Mouse (Mus musculus): ENCODE data around the gene Usp54. TPM values are rescaled to one million over a fixed set of nuclear protein-coding genes. Genes with fewer than 3 reads are reported as not detected.

Gene Usp54
- total RNA-seq (2012; rRNA removed) (5.3 TPM in 2 replicates), total RNA-seq (2014; rRNA removed) (4.5 and 5.4 TPM in 2 replicates), polyA plus RNA-seq (2012; ENCODE audit: insufficient read length, low read depth) (9.1 and 11.7 TPM in 2 replicates)

DNA sequence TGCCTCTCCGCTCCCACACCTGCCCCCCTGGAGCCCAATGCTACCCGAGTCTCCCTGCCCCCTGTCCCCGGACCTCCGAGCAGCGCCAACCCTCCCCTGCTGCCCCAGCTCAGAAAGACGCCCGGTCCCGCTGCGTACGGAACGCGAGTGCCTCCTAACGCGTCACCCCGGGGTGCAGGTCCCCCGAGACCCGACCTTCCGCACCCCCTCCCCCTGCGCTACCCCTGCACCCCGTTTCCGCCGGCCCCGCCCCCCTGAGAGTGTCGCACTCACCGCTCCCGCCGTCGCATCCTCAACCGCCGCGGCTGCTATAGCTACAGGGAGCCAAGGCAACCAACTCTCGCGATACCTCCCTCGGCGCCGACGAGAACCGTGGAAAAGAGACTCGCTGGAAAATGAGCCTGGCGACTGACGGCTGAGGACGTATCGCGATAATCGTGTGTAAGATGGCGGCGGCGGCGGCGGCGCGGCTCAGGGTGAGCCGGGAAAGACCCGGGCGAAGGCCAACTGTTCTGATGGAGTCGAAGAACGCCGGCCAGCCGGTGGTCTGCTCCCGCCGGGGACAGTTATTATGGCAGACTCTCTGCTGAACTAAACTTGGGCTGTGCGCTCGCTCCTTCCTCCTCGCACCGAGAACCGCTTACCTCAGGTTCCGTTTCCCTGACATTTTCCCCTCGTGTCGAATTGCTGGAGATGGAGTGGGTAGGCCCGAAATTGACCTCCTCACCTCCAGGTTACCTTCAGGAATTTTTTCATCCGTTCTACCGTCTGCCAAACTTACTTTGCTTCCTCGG is at the start of gene Usp54:
Usp54 (minus strand) TSS at position 420 of the 794 bp plus-strand sequence.
- in situ Hi-C loops (cut with MboI; ENCODE audit: low pct_ligation_motif_present, low pct_unique_long_range_greater_than_20kb, low sequenced_read_pairs): no loop called here
- Histone ChIP-seq H3K36me3 (replicated peaks in 1 of 2; ENCODE audit: control insufficient read depth in 1 of 2, insufficient read depth in 1 of 2, low read length in 1 of 2) (peaks cover 0 to 5% of the 10 kb centered on the region in 2 experiments), H3K4me1 (ENCODE audit: control insufficient read depth in 1 of 2, insufficient read depth in 2 of 2) (peaks cover 0 to 19% of the 10 kb centered on the region in 2 experiments; a peak in 2 of 4 replicates), H3K9me3 (replicated peaks; ENCODE audit: low read length) (no peaks in the 10 kb centered on the region), H3K4me2 (ENCODE audit: insufficient read depth, low read depth, poor library complexity, severe bottlenecking) (peak within 1 kb of the TSS; percentile 90), H3K4me3 (replicated peaks in 1 of 3; ENCODE audit: low read depth in 2 of 3, low read length in 2 of 3, poor library complexity in 1 of 3) (peak within 1 kb of the TSS; percentile 80 to 92 (median 88)), H3K9ac (ENCODE audit: insufficient read depth, low read depth) (peak within 1 kb of the TSS; percentile 93), H3K79me2 (replicated peaks; ENCODE audit: control insufficient read depth, extremely low read depth, insufficient read depth, poor library complexity, severe bottlenecking) (peaks cover 3% of the 10 kb centered on the region), H3K27me3 (replicated peaks) (no peaks in the 10 kb centered on the region), H3K27ac (ENCODE audit: insufficient read depth, low read depth) (peak within 1 kb of the TSS; percentile 72)
- TF ChIP-seq MAZ (IDR thresholded peaks at IDR 0.05; ENCODE audit: low read depth, low read length) (0 out of 2 replicates have a peak, but pooled peaks have one; percentile 78), MYC (IDR thresholded peaks at IDR 0.05; ENCODE audit: low read depth, low read length) (peak; percentile 52; the same call in 1 of the 2 replicates), ZMIZ1 (IDR thresholded peaks at IDR 0.05; ENCODE audit: low read depth, low read length) (0 out of 2 replicates have a peak, but pooled peaks have one; percentile 74), TCF12 (IDR thresholded peaks at IDR 0.05; ENCODE audit: low read depth, low read length) (peak; percentile 87), ETS1 (conservative IDR thresholded peaks at IDR 0.05; ENCODE audit: low read depth, low read length) (no peak), NRF1 (IDR thresholded peaks at IDR 0.05; ENCODE audit: low read depth, low read length) (peak; percentile 19; the same call in 1 of the 2 replicates), MEF2A (IDR thresholded peaks at IDR 0.05; ENCODE audit: borderline replicate concordance, low read depth, low read length) (no peak), NELFE (IDR thresholded peaks at IDR 0.05; ENCODE audit: low read depth, low read length) (peak; percentile 73), CHD2 (IDR thresholded peaks at IDR 0.05; ENCODE audit: low read length) (peak; percentile 99), POLR2A (IDR thresholded peaks at IDR 0.05; ENCODE audit: low read depth, low read length) (peak; percentile 91), JUND (conservative IDR thresholded peaks at IDR 0.05; ENCODE audit: low read depth, low read length) (no peak), MAX (IDR thresholded peaks at IDR 0.05; ENCODE audit: low read length) (peak; percentile 72), MAFK (IDR thresholded peaks at IDR 0.05; ENCODE audit: insufficient replicate concordance, low read length) (no peak), CTCF (conservative IDR thresholded peaks at IDR 0.05 in 1 of 2, IDR thresholded peaks at IDR 0.05 in 1 of 2; ENCODE audit: low read depth in 2 of 2, low read length in 2 of 2) (no peak), ZNF384 (IDR thresholded peaks at IDR 0.05; ENCODE audit: low read depth, low read length) (no peak), ELF1 (IDR thresholded peaks at IDR 0.05; ENCODE audit: low read depth, low read length) (peak; percentile 62; the same call in 1 of the 2 replicates), JUN (IDR thresholded peaks at IDR 0.05; ENCODE audit: insufficient read depth, low read depth, low read length) (no peak), EP300 (IDR thresholded peaks at IDR 0.05; ENCODE audit: low read length) (no peak), ZC3H11A (IDR thresholded peaks at IDR 0.05; ENCODE audit: low read depth, low read length) (no peak), SIN3A (IDR thresholded peaks at IDR 0.05; ENCODE audit: low read length) (peak; percentile 63; the same call in 1 of the 2 replicates), RAD21 (IDR thresholded peaks at IDR 0.05; ENCODE audit: low read depth, low read length) (no peak), POLR2AphosphoS2 (IDR thresholded peaks at IDR 0.05; ENCODE audit: low read depth, low read length) (no peak; the same call in 1 of the 2 replicates), GABPA (IDR thresholded peaks at IDR 0.05; ENCODE audit: insufficient replicate concordance, low read depth, low read length) (no peak), CHD1 (IDR thresholded peaks at IDR 0.05; ENCODE audit: low read depth, low read length) (no peak), ZKSCAN1 (IDR thresholded peaks at IDR 0.05; ENCODE audit: borderline replicate concordance, low read depth, low read length) (no peak), IRF4 (IDR thresholded peaks at IDR 0.05; ENCODE audit: low read depth, low read length) (0 out of 2 replicates have a peak, but pooled peaks have one; percentile 5), TBP (conservative IDR thresholded peaks at IDR 0.05; ENCODE audit: low read depth, low read length) (peak; percentile 59; the same call in 1 of the 2 replicates), E2F4 (IDR thresholded peaks at IDR 0.05; ENCODE audit: insufficient replicate concordance, low read depth, low read length) (no peak), USF1 (IDR thresholded peaks at IDR 0.05; ENCODE audit: low read depth, low read length) (no peak), RCOR1 (conservative IDR thresholded peaks at IDR 0.05; ENCODE audit: low read depth, low read length) (no peak), MXI1 (IDR thresholded peaks at IDR 0.05; ENCODE audit: low read depth, low read length) (peak; percentile 99), SMC3 (IDR thresholded peaks at IDR 0.05; ENCODE audit: low read depth, low read length) (no peak), BHLHE40 (IDR thresholded peaks at IDR 0.05; ENCODE audit: low read depth, low read length) (no peak), KAT2A (IDR thresholded peaks at IDR 0.05; ENCODE audit: insufficient replicate concordance, low read length) (no peak), PAX5 (IDR thresholded peaks at IDR 0.05; ENCODE audit: low read length) (no peak), UBTF (IDR thresholded peaks at IDR 0.05; ENCODE audit: low read depth, low read length) (no peak), HCFC1 (IDR thresholded peaks at IDR 0.05; ENCODE audit: low read depth, low read length) (peak; percentile 70), USF2 (conservative IDR thresholded peaks at IDR 0.05; ENCODE audit: low read depth, low read length) (no peak)
- dilution Hi-C loops (cut with MboI; ENCODE audit: extremely low pct_ligation_motif_present, extremely low pct_unique_long_range_greater_than_20kb, low sequenced_read_pairs): no loop called here
- peak; percentile 99 for DNase-seq (ENCODE audit: extremely low read depth)

Data from CH12.LX (cell line).